Mouse (Mus musculus) brain, embryonic 18.5 days (tissue): ENCODE measurements around the gene Trim6.
"Not testable (repeated sequence)": the region's sequence is repeated elsewhere in the genome, so short reads cannot be mapped to it uniquely, and the experiment has no call there.

Experiments used
- DNase-seq: peaks from one replicate; pipeline ENCODE4 v3.0.0-alpha.2; 2012; ENCODE audit warnings: low read depth, low spot score

The Trim6 gene

GRCm38 (mm10) chr7:104218701-104219569 lies at the start of gene Trim6:
Gene Trim6, plus strand, starts transcription at chr7:104218793.
- no peak for DNase-seq

- no peak for DNase-seq
These were observed 48.9 kb upstream of the Trim6 start for GRCm38 (mm10) chr7:104169634-104170204.

GRCm38 (mm10) chr7:104175085-104175484 lies 43.5 kb upstream of the Trim6 start:
- DNase-seq, result no peak

GRCm38 (mm10) chr7:104178422-104179054 lies 40.1 kb upstream of the Trim6 start:
- DNase-seq, result no peak

- DNase-seq, result no peak
These were observed 39.5 kb upstream of the Trim6 start for GRCm38 (mm10) chr7:104179074-104179473.

- DNase-seq, result no peak
These were observed 35.3 kb upstream of the Trim6 start, which contains the start of gene Olfr648 for GRCm38 (mm10) chr7:104183292-104183691. Gene Olfr648, minus strand, starts transcription at chr7:104183392.

- DNase-seq, result no peak
These were observed 27.3 kb upstream of the Trim6 start for GRCm38 (mm10) chr7:104191275-104191674.

- DNase-seq, result no peak
These were observed 22.7 kb upstream of the Trim6 start, which contains the start of gene Olfr649 for GRCm38 (mm10) chr7:104195885-104196284. Gene Olfr649, minus strand, starts transcription at chr7:104195985.

- no peak for DNase-seq
These were observed 18.8 kb upstream of the Trim6 start for GRCm38 (mm10) chr7:104199822-104200221.

GRCm38 (mm10) chr7:104206197-104206596 lies 12.4 kb upstream of the Trim6 start:
- DNase-seq, result no peak

- no peak for DNase-seq
These were observed 2.5 kb upstream of the Trim6 start for GRCm38 (mm10) chr7:104216011-104216535.

GRCm38 (mm10) chr7:104217881-104218280 lies 712 bp upstream of the Trim6 start:
- no peak for DNase-seq

GRCm38 (mm10) chr7:104231203-104231602 lies 12.6 kb downstream of the Trim6 start:
- DNase-seq, result no peak

- no peak for DNase-seq
These were observed 22.3 kb downstream of the Trim6 start for GRCm38 (mm10) chr7:104240857-104241256.

GRCm38 (mm10) chr7:104243616-104244015 lies 25.0 kb downstream of the Trim6 start:
- no peak for DNase-seq

GRCm38 (mm10) chr7:104244287-104245181 lies 25.9 kb downstream of the Trim6 start, which contains the start of gene Trim34a:
Gene Trim34a, plus strand, starts transcription at chr7:104244457.
- peak; percentile 3 for DNase-seq

- not testable (repeated sequence) for DNase-seq
These were observed 41.8 kb downstream of the Trim6 start for GRCm38 (mm10) chr7:104260380-104260779.

GRCm38 (mm10) chr7:104265335-104265734 lies 46.7 kb downstream of the Trim6 start:
- not testable (repeated sequence) for DNase-seq

GRCm38 (mm10) chr7:104279361-104279760 lies 60.8 kb downstream of the Trim6 start:
- DNase-seq, result not testable (repeated sequence)
